Mouse (Mus musculus) liver, embryonic 11.5 days (tissue): ENCODE measurements around the gene Msi2. TPM values are rescaled to one million over a fixed set of nuclear protein-coding genes. Genes with fewer than 3 reads are reported as not detected.

ENCODE experiments used
- ATAC-seq: fragments of 200-750 bp; cut with Nextera tagmentation; replicated peaks from 2 replicates; pipeline ENCODE4 v1.8.0; 2017; ENCODE audit warnings: moderate number of reproducible peaks, mild to moderate bottlenecking, moderate TSS enrichment, moderate library complexity; ENCODE audit not compliant: low FRiP score
- DNase-seq: peaks from one replicate; pipeline ENCODE4 v3.0.0-alpha.2; 2017; ENCODE audit warnings: low spot score
- H3K27ac ChIP-seq: fragments of 300-500 bp; sonication (generic); 2 replicates; pipeline ENCODE4 v1.5.1; 2014; ENCODE audit warnings: mild to moderate bottlenecking, low read depth, low read length, control low read depth
- H3K27me3 ChIP-seq: fragments of 300-500 bp; sonication (generic); replicated peaks from 2 replicates; pipeline ENCODE4 v1.6.1; 2014; ENCODE audit warnings: low read length, mixed read lengths; ENCODE audit not compliant: control insufficient read depth, insufficient read depth
- H3K36me3 ChIP-seq: fragments of 300-500 bp; sonication (generic); 2 replicates; pipeline ENCODE4 v1.6.1; 2014; ENCODE audit warnings: mild to moderate bottlenecking, low read length, moderate library complexity, mixed read lengths; ENCODE audit not compliant: control insufficient read depth, insufficient read depth
- H3K4me1 ChIP-seq: fragments of 300-500 bp; sonication (generic); replicated peaks from 2 replicates; pipeline ENCODE4 v1.6.1; 2014; ENCODE audit warnings: low read length, mixed read lengths; ENCODE audit not compliant: control insufficient read depth, insufficient read depth
- H3K4me2 ChIP-seq: fragments of 300-500 bp; sonication (generic); 2 replicates; pipeline ENCODE4 v1.6.1; 2014; ENCODE audit warnings: mild to moderate bottlenecking, control low read depth, moderate library complexity
- H3K4me3 ChIP-seq: fragments of 300-500 bp; sonication (generic); 2 replicates; pipeline ENCODE4 v1.5.1; 2014; ENCODE audit warnings: low read depth, low read length, control low read depth
- H3K9ac ChIP-seq: fragments of 300-500 bp; sonication (generic); 2 replicates; pipeline ENCODE4 v1.6.1; 2014; ENCODE audit warnings: low read depth, low read length, control low read depth
- H3K9me3 ChIP-seq: fragments of 300-500 bp; sonication (generic); 2 replicates; pipeline ENCODE4 v1.6.1; 2016; ENCODE audit warnings: low read length, inconsistent platforms, mixed read lengths; ENCODE audit not compliant: control insufficient read depth
- WGBS: fragments of 180-500 bp; shearing (Covaris S2); extraction: QIAGEN DNeasy Blood & Tissue Kit; methylation state at CpG from one replicate; pipeline ENCODE4 v1.1.7; 2014; 5-methylcytosine and 5-hydroxymethylcytosine counted together
- polyA plus RNA-seq: library from polyadenylated mRNA; unstranded; fragments of >200 nt; fragmentation: Nextera tagmentation; extraction: Ambion mirVana; gene quantifications from 2 replicates; pipeline ENCODE4 v1.2.1, GENCODE M21; 2014

Msi2 gene
- polyA plus RNA-seq, 1 experiment from 2014 or later, result 8.2 TPM

- ATAC-seq (no peak), DNase-seq (no peak)
- H3K9me3 ChIP-seq, result no peaks in the 10 kb centered on the region
- no peak overlapping the region for H3K4me3 ChIP-seq
- no peaks in the 10 kb centered on the region for H3K36me3 ChIP-seq
- 67% methylated on average over 4 of the region's 4 CpGs for WGBS
- no peaks in the 10 kb centered on the region for H3K27me3 ChIP-seq
- no peak overlapping the region for H3K4me2 ChIP-seq
- peaks cover 32% of the 10 kb centered on the region for H3K4me1 ChIP-seq
- H3K27ac ChIP-seq, result no peak overlapping the region
- H3K9ac ChIP-seq, result no peak overlapping the region
Observed at GRCm38 (mm10) chr11:88629619-88630018, 88.7 kb downstream of the Msi2 start.

- H3K4me3 ChIP-seq, result no peak overlapping the region
- whole genome bisulfite sequencing, result 79% methylated on average over 4 of the region's 4 CpGs
- no peak overlapping the region for H3K9ac ChIP-seq
- no peaks in the 10 kb centered on the region for H3K27me3 ChIP-seq
- no peaks in the 10 kb centered on the region for H3K9me3 ChIP-seq
- no peaks in the 10 kb centered on the region for H3K36me3 ChIP-seq
- DNase-seq, result no peak
- no peak for ATAC-seq
- H3K27ac ChIP-seq, result no peak overlapping the region
- H3K4me2 ChIP-seq, result no peak overlapping the region
- H3K4me1 ChIP-seq, result peaks cover 34% of the 10 kb centered on the region
Observed at GRCm38 (mm10) chr11:88629165-88629564, 89.1 kb downstream of the Msi2 start.

DNA sequence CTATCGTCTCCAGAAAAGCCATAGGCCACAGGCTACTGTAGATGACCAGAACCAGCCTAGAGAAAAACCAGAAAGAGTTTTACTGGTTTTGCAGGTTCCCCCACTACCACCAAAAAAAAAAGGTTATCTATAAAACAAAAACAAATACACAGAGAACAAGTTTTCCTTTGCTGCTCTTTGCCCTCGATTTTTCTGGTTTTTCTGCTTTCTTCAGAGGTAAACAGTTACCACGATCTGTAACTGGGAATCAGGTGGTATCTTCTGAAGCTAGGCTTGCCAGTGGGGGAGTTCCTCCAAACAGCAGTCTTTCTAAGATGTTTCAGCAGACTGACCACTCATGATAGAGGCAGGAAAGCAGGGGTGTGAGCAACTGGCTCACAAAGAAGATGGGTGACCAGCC, 89.6 kb downstream of the Msi2 start:
- Histone ChIP-seq H3K4me3 (no peak overlapping the region), H3K27me3 (no peaks in the 10 kb centered on the region), H3K27ac (no peak overlapping the region), H3K9me3 (no peaks in the 10 kb centered on the region), H3K36me3 (no peaks in the 10 kb centered on the region), H3K9ac (no peak overlapping the region), H3K4me2 (no peak overlapping the region), H3K4me1 (peaks cover 34% of the 10 kb centered on the region)
- 56% methylated on average over 3 of the region's 3 CpGs for WGBS
- DNase-seq (no peak), ATAC-seq (no peak)

- H3K4me1 ChIP-seq, result peaks cover 37% of the 10 kb centered on the region
- H3K27ac ChIP-seq, result no peak overlapping the region
- no peak for ATAC-seq
Observed at GRCm38 (mm10) chr11:88627327-88627726, 91.0 kb downstream of the Msi2 start.

GRCm38 (mm10) chr11:88626576-88626975, 91.7 kb downstream of the Msi2 start:
- Histone ChIP-seq H3K4me2 (no peak overlapping the region), H3K27ac (no peak overlapping the region), H3K27me3 (no peaks in the 10 kb centered on the region), H3K4me1 (peaks cover 45% of the 10 kb centered on the region), H3K36me3 (no peaks in the 10 kb centered on the region), H3K9ac (no peak overlapping the region), H3K4me3 (no peak overlapping the region), H3K9me3 (no peaks in the 10 kb centered on the region)
- DNase-seq, result no peak
- WGBS, result 87% methylated on average over 8 of the region's 8 CpGs
- no peak for ATAC-seq

More at GRCm38 (mm10) chr11:88627327-88627726, 91.0 kb downstream of the Msi2 start:
- H3K27me3 ChIP-seq, result no peaks in the 10 kb centered on the region
- 52% methylated on average over 7 of the region's 7 CpGs for WGBS
- no peak overlapping the region for H3K4me3 ChIP-seq
- no peaks in the 10 kb centered on the region for H3K9me3 ChIP-seq
- no peak overlapping the region for H3K9ac ChIP-seq
- H3K36me3 ChIP-seq, result no peaks in the 10 kb centered on the region
- DNase-seq, result no peak
- no peak overlapping the region for H3K4me2 ChIP-seq

DNA sequence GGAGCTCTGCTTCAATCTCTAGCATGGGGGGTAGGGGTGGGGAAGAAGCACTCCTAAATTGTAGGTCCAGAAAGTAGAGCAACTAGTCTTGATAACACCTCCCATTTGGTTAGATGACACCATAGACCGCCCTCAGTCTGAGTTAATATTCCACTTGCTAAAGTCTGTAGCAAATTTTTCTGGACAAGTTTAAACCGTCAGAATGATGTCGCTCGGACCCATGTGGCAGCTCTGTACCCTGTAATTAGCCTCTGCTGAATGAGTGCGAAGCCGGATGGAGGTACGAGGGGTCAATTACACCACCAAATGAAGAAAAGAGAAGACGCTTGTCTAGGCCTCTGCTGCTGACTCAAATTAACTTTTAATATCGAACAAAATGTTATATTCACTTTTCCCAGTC, 92.3 kb downstream of the Msi2 start:
- no peak for DNase-seq
- Histone ChIP-seq H3K4me2 (no peak overlapping the region), H3K9me3 (no peaks in the 10 kb centered on the region), H3K4me1 (peaks cover 47% of the 10 kb centered on the region), H3K9ac (no peak overlapping the region), H3K27me3 (no peaks in the 10 kb centered on the region), H3K27ac (no peak overlapping the region), H3K36me3 (no peaks in the 10 kb centered on the region), H3K4me3 (no peak overlapping the region)
- WGBS, result 85% methylated on average over 9 of the region's 9 CpGs
- no peak for ATAC-seq

DNA sequence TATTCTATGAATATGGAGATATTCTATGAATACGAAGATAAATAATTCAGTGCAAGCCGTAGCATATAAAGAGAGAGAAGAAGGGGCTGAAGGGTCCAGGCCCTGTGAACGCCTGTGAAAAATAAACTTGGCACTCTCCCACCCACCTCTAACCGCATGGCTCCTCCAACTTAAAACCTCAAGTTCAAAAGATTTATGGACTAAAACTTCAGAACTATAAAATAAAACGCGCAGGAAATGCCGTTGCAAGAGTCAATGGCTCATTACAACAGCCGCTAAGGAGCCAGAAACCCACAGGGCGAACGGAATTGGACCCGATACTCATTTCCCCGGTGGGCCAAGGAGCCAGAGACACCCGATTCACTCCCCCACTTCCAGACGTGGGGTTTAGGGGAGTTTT, 93.2 kb downstream of the Msi2 start:
- H3K4me3 ChIP-seq, result no peak overlapping the region
- H3K9me3 ChIP-seq, result no peaks in the 10 kb centered on the region
- DNase-seq, result no peak
- no peak for ATAC-seq
- H3K4me2 ChIP-seq, result no peak overlapping the region
- H3K27ac ChIP-seq, result no peak overlapping the region
- H3K36me3 ChIP-seq, result no peaks in the 10 kb centered on the region
- no peaks in the 10 kb centered on the region for H3K27me3 ChIP-seq
- WGBS, result 87% methylated on average over 14 of the region's 14 CpGs
- peaks cover 55% of the 10 kb centered on the region for H3K4me1 ChIP-seq
- H3K9ac ChIP-seq, result no peak overlapping the region

- no peak overlapping the region for H3K27ac ChIP-seq
- no peak overlapping the region for H3K4me3 ChIP-seq
- no peaks in the 10 kb centered on the region for H3K27me3 ChIP-seq
- DNase-seq (no peak), ATAC-seq (no peak)
- no peak overlapping the region for H3K9ac ChIP-seq
- H3K4me1 ChIP-seq, result peaks cover 57% of the 10 kb centered on the region
- no peak overlapping the region for H3K4me2 ChIP-seq
- H3K36me3 ChIP-seq, result no peaks in the 10 kb centered on the region
- WGBS, result 82% methylated on average over 6 of the region's 6 CpGs
- no peaks in the 10 kb centered on the region for H3K9me3 ChIP-seq
Observed at GRCm38 (mm10) chr11:88624627-88625026, 93.7 kb downstream of the Msi2 start.

GRCm38 (mm10) chr11:88623671-88624070, 94.6 kb downstream of the Msi2 start:
- Histone ChIP-seq H3K4me3 (no peak overlapping the region), H3K9ac (no peak overlapping the region), H3K4me2 (no peak overlapping the region), H3K27ac (no peak overlapping the region), H3K4me1 (peaks cover 62% of the 10 kb centered on the region), H3K9me3 (no peaks in the 10 kb centered on the region), H3K36me3 (no peaks in the 10 kb centered on the region), H3K27me3 (no peaks in the 10 kb centered on the region)
- DNase-seq (no peak), ATAC-seq (no peak)
- 68% methylated on average over 6 of the region's 6 CpGs for WGBS
